Comparison of ENCODE assay signal across 8 mouse cellular contexts in genomic region chr1:175668666-175669405, GRCm38 (mm10). TPM values are rescaled to one million over a fixed set of nuclear protein-coding genes. Genes with fewer than 3 reads are reported as not detected.
DNase-seq lines count a peak whose midpoint lies in the region; ATAC-seq and TF ChIP-seq lines count a peak whose summit lies in the region.

No protein-coding gene starts in this region.

- DNase-seq in cerebellum, adult 2 months: peak in 1 of 2 experiments; percentile 10
- DNase-seq in cerebellum, adult 11-12 months: no peak
- DNase-seq in right cerebral cortex, postnatal 10 days (ENCODE audit: low spot score in 2 of 2): peak; percentile 35 to 42
- DNase-seq in right cerebral cortex, postnatal 14 days: no peak
- peak; percentile 36 for DNase-seq in hindbrain, embryonic 11.5 days (ENCODE audit: low spot score)
- no peak for DNase-seq in liver, embryonic 11.5 days (ENCODE audit: low spot score)
- peak; percentile 60 for DNase-seq in retina, embryonic 14.5 days (ENCODE audit: low spot score)
- no peak for DNase-seq in yolk sac, embryonic 10.5 days (ENCODE audit: low spot score)

- 69% methylated on average over 5 of the region's 5 CpGs for WGBS in cerebellum, adult 2 months
- 74% methylated on average over 5 of the region's 5 CpGs for WGBS in hindbrain, embryonic 11.5 days
- 72% methylated on average over 5 of the region's 5 CpGs for WGBS in liver, embryonic 11.5 days

- H3K4me1 ChIP-seq in cerebellum, adult 2 months (ENCODE audit: control insufficient read depth, insufficient read depth, low read length): no peaks in the 10 kb centered on the region
- no peaks in the 10 kb centered on the region for H3K4me1 ChIP-seq in hindbrain, embryonic 11.5 days (replicated peaks; ENCODE audit: control insufficient read depth, insufficient read depth, low read length)
- H3K4me1 ChIP-seq in liver, embryonic 11.5 days (replicated peaks; ENCODE audit: control insufficient read depth, insufficient read depth, low read length): no peaks in the 10 kb centered on the region

- TF ChIP-seq POLR2A in cerebellum, adult 2 months (IDR thresholded peaks at IDR 0.05; ENCODE audit: borderline replicate concordance, insufficient read depth, low read length): no peak

- TF ChIP-seq CTCF in cerebellum, adult 2 months (IDR thresholded peaks at IDR 0.05; ENCODE audit: borderline replicate concordance, insufficient read depth, low read depth, low read length): peak; percentile 48; the same call in 1 of the 2 replicates

- no peak overlapping the region for H3K4me2 ChIP-seq in hindbrain, embryonic 11.5 days (replicated peaks; ENCODE audit: low read depth, low read length)
- no peak overlapping the region for H3K4me2 ChIP-seq in liver, embryonic 11.5 days

- no peaks in the 10 kb centered on the region for H3K36me3 ChIP-seq in hindbrain, embryonic 11.5 days (ENCODE audit: control insufficient read depth, insufficient read depth, low read length)
- no peaks in the 10 kb centered on the region for H3K36me3 ChIP-seq in liver, embryonic 11.5 days (ENCODE audit: control insufficient read depth, insufficient read depth, low read length)

- H3K27me3 ChIP-seq in cerebellum, adult 2 months (ENCODE audit: control insufficient read depth, insufficient read depth, low read length): no peaks in the 10 kb centered on the region
- H3K27me3 ChIP-seq in hindbrain, embryonic 11.5 days (ENCODE audit: control insufficient read depth, insufficient read depth, low read length): no peaks in the 10 kb centered on the region
- H3K27me3 ChIP-seq in liver, embryonic 11.5 days (replicated peaks; ENCODE audit: control insufficient read depth, insufficient read depth, low read length): no peaks in the 10 kb centered on the region

- no peak overlapping the region for H3K27ac ChIP-seq in cerebellum, adult 2 months (ENCODE audit: insufficient read depth, low read length)
- no peak overlapping the region for H3K27ac ChIP-seq in hindbrain, embryonic 11.5 days (ENCODE audit: low read depth, low read length)
- no peak overlapping the region for H3K27ac ChIP-seq in liver, embryonic 11.5 days (ENCODE audit: low read depth, low read length)

- ATAC-seq in hindbrain, embryonic 11.5 days (ENCODE audit: low FRiP score): peak; percentile 61; the same call in 1 of the 2 replicates
- peak; percentile 58; the same call in 1 of the 2 replicates for ATAC-seq in liver, embryonic 11.5 days (replicated peaks; ENCODE audit: low FRiP score)

- no peaks in the 10 kb centered on the region for H3K9me3 ChIP-seq in hindbrain, embryonic 11.5 days (ENCODE audit: control insufficient read depth, low read length)
- no peaks in the 10 kb centered on the region for H3K9me3 ChIP-seq in liver, embryonic 11.5 days (ENCODE audit: control insufficient read depth, low read length)

- no peak overlapping the region for H3K9ac ChIP-seq in hindbrain, embryonic 11.5 days (ENCODE audit: low read depth, low read length)
- H3K9ac ChIP-seq in liver, embryonic 11.5 days (ENCODE audit: low read depth, low read length): no peak overlapping the region

- H3K4me3 ChIP-seq in cerebellum, adult 2 months (replicated peaks; ENCODE audit: insufficient read depth, low read depth, low read length): no peak overlapping the region
- no peak overlapping the region for H3K4me3 ChIP-seq in hindbrain, embryonic 11.5 days (ENCODE audit: low read depth, low read length)
- no peak overlapping the region for H3K4me3 ChIP-seq in liver, embryonic 11.5 days (ENCODE audit: low read depth, low read length)

RNA-seq across cellular contexts. Expression of gene Opn3, which starts 23.7 kb away (rescaled TPM):
- 6.7 and 7.7 TPM in 2 replicates for polyA plus RNA-seq in cerebellum, adult 2 months (2012; rRNA removed)
- polyA plus RNA-seq in hindbrain, embryonic 11.5 days (2014; fragmentation: Nextera tagmentation; extraction: Ambion mirVana): 9.2 and 12.4 TPM in 2 replicates
- 4.0 and 4.3 TPM in 2 replicates for polyA plus RNA-seq in liver, embryonic 11.5 days (2014; fragmentation: Nextera tagmentation; extraction: Ambion mirVana)

RNA-seq across cellular contexts. Expression of gene Chml, which starts 23.9 kb away (rescaled TPM):
- polyA plus RNA-seq in cerebellum, adult 2 months (2012; rRNA removed): 3.8 and 4.1 TPM in 2 replicates
- 6.4 and 6.7 TPM in 2 replicates for polyA plus RNA-seq in hindbrain, embryonic 11.5 days (2014; fragmentation: Nextera tagmentation; extraction: Ambion mirVana)
- 3.2 and 3.6 TPM in 2 replicates for polyA plus RNA-seq in liver, embryonic 11.5 days (2014; fragmentation: Nextera tagmentation; extraction: Ambion mirVana)

RNA-seq across cellular contexts. Expression of gene Wdr64, which starts 29.6 kb away (rescaled TPM):
- not detected in 2 replicates for polyA plus RNA-seq in cerebellum, adult 2 months (2012; rRNA removed)
- 0.12 TPM in 1 of 2 replicates, not detected in the other for polyA plus RNA-seq in hindbrain, embryonic 11.5 days (2014; fragmentation: Nextera tagmentation; extraction: Ambion mirVana)
- not detected in 2 replicates for polyA plus RNA-seq in liver, embryonic 11.5 days (2014; fragmentation: Nextera tagmentation; extraction: Ambion mirVana)

RNA-seq across cellular contexts. Expression of gene Fh1, which starts 43.4 kb away (rescaled TPM):
- 129 and 142 TPM in 2 replicates for polyA plus RNA-seq in cerebellum, adult 2 months (2012; rRNA removed)
- polyA plus RNA-seq in hindbrain, embryonic 11.5 days (2014; fragmentation: Nextera tagmentation; extraction: Ambion mirVana): 87.3 and 101 TPM in 2 replicates
- polyA plus RNA-seq in liver, embryonic 11.5 days (2014; fragmentation: Nextera tagmentation; extraction: Ambion mirVana): 136 and 146 TPM in 2 replicates

RNA-seq across cellular contexts. Expression of gene Kmo, which starts 48.7 kb away (rescaled TPM):
- polyA plus RNA-seq in cerebellum, adult 2 months (2012; rRNA removed): 0.14 and 0.20 TPM in 2 replicates
- 0.34 TPM in 1 of 2 replicates, not detected in the other for polyA plus RNA-seq in hindbrain, embryonic 11.5 days (2014; fragmentation: Nextera tagmentation; extraction: Ambion mirVana)
- 1.7 and 1.9 TPM in 2 replicates for polyA plus RNA-seq in liver, embryonic 11.5 days (2014; fragmentation: Nextera tagmentation; extraction: Ambion mirVana)

Comparison
In these comparisons a context has a peak if more than half of its experiments do, and no peak if none do; other contexts are left out.
1. DNase-seq: peak in right cerebral cortex, postnatal 10 days (2 of 2), hindbrain, embryonic 11.5 days (single experiment) and retina, embryonic 14.5 days (single experiment); none in cerebellum, adult 11-12 months (single experiment), right cerebral cortex, postnatal 14 days (single experiment), liver, embryonic 11.5 days (single experiment) and yolk sac, embryonic 10.5 days (single experiment).